Mouse (Mus musculus): Measurements from ENCODE around the gene Ssc4d. TPM values are rescaled to one million over a fixed set of nuclear protein-coding genes. Genes with fewer than 3 reads are reported as not detected.

Ssc4d gene
- total RNA-seq, 2 experiments from 2014 or later, result 0.36 to 0.69 TPM

DNA sequence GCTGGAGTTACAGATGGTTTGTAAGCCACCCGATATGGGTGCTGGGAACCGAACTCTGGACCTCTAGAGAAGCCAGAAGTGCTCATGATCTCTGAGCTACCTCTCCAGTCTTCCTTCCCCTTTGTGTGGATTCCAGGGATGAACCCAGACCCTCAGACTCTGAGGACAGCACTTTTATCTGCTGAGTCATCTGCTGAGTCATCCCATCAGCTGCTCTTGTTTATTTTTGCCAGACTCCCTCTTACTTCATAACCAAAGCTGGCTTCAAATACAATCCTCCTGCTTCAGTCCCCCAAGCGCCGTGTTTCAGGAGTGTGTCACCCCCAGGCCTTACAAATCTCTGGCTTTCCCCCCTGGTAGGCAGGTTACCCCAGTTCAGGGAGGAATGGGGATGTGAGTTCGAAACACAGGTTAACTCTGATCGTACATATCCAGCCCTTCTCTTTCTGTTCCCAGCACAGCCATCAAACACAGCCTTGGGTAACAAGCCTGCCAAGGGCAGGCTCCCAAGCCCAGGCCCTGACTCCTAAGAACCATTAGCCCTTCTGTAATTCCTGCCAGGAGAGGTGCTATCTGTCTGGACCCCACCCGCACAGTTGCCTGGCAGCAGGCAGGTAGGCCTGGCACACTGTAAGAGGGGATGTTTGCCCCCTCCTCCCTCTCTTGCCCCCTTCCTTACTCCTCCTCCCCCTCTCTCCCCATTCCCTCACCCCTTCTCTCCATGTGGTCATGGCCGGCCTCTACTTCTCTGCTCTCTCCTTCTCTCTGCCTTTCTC lies 1.8 kb upstream of the Ssc4d start:
- DNase-seq, result no peak

DNA sequence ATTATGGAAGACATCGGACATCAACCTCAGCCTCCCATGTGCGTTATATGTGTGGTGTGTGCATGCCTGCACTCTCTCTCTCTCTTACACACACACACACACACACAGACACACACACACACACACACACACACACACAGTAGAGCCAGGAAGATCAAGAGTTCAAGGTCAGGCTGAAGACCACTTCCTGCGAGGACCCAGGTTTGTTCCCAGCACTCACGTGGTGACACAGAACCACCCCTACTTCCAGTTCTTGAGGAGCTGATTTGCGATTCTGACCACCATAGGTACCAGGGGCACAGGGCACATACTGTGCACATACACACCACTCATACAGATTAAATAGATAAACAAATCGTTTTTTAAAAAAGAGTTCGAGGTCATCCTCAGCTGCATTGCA lies 2.5 kb downstream of the Ssc4d start:
- no peak for DNase-seq

GRCm38 (mm10) chr5:135970247-135970646 lies 4.1 kb downstream of the Ssc4d start:
- DNase-seq, result no peak

DNA sequence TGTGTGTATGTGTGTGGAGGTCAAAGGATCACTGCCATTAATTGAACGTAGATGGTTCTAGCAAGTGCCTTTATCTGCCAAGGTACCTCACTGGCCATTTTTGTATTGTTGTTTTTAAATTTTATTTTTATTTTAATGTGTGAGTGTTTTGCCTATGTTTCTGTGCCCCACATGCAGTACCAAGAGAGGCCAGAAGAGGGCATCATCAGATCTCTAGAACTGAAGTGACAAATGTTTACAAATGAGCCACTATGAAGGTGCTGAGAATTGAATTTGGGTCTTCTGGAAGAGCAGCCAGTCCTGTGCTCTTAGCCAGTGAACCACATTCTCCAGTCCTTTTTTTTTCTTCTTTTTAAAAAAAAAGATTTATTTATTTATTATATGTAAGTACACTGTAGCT lies 5.5 kb downstream of the Ssc4d start:
- peak; percentile 64 for DNase-seq

- DNase-seq, result no peak
These were observed 7.5 kb downstream of the Ssc4d start for GRCm38 (mm10) chr5:135966866-135967265.

- peak; percentile 48 for DNase-seq
These were observed 8.8 kb downstream of the Ssc4d start for GRCm38 (mm10) chr5:135965501-135965930.

DNA sequence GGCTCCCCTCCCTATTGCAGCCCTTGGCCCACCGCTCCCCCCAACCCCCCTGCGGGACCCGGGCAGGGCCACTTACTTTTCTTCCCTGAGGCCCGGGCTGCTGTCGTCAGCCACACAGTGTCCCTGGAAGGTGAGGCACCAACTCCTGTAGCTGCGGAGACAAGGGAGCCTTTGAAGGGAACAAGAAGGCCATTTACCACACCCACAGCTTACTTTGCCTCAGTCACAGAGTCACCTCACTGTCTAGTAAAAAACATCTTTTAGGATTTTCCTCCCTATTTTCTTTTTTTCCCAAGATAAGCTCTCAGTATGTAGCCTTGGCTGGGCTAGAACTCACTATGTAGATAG lies 11.1 kb downstream of the Ssc4d start:
- DNase-seq, result no peak

- peak; percentile 98 for DNase-seq
These were observed 11.6 kb downstream of the Ssc4d start for GRCm38 (mm10) chr5:135962492-135963279.

GRCm38 (mm10) chr5:135962125-135962491 lies 12.2 kb downstream of the Ssc4d start:
- DNase-seq, result no peak

GRCm38 (mm10) chr5:135960909-135961635 lies 13.3 kb downstream of the Ssc4d start:
- DNase-seq, result no peak

GRCm38 (mm10) chr5:135959911-135960310 lies 14.4 kb downstream of the Ssc4d start:
- no peak for DNase-seq

DNA sequence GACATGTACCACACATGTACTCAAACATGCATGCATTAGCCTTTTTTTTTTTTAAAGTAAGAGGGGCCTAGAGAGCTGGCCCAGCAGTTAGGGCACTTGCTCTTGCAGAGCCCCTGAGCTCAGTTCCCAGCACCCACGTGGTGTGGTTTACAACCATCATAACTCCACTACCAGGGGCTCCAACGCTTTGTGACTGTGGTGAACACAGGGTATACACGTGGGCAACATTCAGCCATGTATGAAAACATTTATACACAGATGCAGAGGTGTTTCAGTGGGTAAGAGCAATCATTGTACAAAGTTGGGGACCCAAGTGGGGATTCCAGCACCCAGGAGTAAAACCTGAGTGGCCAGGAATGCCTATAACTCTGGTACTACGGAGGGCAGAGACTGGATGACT lies 16.0 kb downstream of the Ssc4d start:
- DNase-seq, result no peak

- DNase-seq, result peak; percentile 95
These were observed 16.9 kb downstream of the Ssc4d start for GRCm38 (mm10) chr5:135957207-135957974.

DNA sequence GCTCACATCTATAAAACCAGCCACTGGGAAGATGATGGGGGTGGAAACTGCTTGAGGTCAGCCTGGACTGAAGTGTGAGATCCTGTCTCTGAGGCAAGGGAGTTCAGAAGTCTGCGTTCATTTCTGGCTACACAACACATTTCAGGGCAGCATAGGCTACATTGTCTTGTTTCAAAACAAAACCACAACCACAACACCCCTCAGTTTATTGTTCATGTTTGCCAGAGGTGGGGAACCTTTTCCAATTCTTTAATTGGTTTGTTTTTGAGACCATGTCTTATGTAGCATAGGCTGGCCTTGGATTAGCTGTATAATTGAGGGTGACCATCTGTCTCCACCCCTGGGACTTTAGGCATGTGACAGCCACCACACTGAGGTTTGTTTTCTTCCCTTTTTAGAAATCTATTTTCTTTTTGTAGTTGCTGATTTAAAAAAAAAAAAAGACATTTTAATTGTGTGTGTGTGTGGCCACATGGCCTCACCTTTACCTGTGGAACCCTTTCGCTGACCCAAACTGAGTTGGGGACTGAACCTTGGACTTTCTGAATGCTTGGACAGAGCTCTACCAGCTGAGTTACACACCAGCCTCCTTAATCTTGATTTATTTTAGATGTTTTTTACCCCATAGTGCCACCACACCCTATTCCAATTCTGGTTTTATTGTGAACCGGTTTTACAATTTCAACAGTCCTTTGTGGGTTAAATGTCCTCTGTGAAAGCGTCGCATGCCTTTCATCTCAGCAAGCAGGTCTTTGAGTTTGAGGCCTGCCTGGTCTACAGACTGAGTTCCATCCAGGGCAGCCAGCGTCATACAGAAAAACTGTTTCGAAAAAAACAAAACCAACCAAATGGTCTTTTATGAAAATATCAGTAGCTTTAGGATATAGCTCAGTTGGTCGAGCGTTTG lies 17.8 kb downstream of the Ssc4d start:
- no peak for DNase-seq

GRCm38 (mm10) chr5:135952830-135953229 lies 21.5 kb downstream of the Ssc4d start:
- no peak for DNase-seq

GRCm38 (mm10) chr5:135951660-135952059 lies 22.7 kb downstream of the Ssc4d start:
- DNase-seq, result no peak

GRCm38 (mm10) chr5:135950710-135951412 lies 23.5 kb downstream of the Ssc4d start:
- no peak for DNase-seq

- no peak for DNase-seq
These were observed 27.7 kb downstream of the Ssc4d start for GRCm38 (mm10) chr5:135946621-135947020.

GRCm38 (mm10) chr5:135945916-135946408 lies 28.4 kb downstream of the Ssc4d start:
- DNase-seq, result peak; percentile 49

DNA sequence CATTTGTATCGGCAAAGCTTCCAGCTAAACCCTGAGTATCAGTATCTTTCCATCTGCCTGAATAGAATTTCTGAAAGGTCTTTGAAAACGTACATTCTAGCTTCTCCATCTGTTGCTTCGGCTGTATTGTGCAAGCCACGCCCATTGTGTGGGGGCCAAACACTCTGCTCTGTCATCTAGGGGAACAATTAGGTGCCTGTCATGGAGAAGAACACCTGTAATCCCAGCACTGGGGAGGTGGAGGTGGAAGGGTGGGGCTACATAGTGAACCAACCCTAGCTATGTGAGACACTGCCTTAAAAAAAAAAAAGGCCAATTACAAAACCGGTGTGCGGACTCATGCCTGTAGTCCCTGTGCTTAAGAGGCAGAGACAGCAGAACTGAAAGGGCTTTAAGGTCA lies 31.6 kb downstream of the Ssc4d start:
- no peak for DNase-seq
